Mouse (Mus musculus): ENCODE measurements around the gene Usp33.

Gene Usp33

DNA sequence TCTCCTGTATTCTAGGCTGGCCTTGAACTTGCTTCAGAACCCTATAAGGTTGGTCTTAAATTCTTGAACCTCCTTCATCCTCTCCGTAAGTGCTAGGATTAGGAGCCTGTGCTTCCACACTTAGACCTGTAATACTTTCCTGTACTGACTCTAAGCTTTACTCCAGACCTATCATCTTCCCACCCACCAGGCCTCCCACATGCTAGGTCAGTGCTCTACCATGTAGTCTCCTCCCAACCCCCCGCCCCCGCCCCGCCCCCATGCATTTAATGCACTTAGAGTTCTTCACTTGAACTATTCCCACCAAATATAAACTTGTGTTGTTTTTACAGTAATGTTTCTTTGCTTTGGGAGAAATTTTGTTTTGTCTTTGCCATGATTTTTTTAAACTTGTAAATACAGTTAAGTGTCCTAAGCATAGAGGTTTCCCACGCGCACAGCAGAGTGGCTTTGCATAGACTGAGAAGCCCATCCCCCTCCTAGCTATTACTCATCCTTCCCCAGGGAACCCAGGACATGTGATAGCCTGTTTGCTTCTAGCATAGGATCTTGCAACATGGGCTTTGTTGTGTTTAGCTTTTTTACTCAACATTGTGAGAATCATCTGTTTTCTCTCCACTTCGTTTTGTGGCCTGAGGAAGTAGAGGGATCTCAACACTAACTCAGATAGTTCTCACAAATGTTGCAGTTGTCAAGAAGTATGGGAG is 55.8 kb downstream of the Usp33 start:
- DNase-seq (ENCODE audit: low spot score): peak; percentile 83

GRCm38 (mm10) chr3:152402671-152403066 is 56.4 kb downstream of the Usp33 start:
- DNase-seq (ENCODE audit: low spot score): no peak

DNA sequence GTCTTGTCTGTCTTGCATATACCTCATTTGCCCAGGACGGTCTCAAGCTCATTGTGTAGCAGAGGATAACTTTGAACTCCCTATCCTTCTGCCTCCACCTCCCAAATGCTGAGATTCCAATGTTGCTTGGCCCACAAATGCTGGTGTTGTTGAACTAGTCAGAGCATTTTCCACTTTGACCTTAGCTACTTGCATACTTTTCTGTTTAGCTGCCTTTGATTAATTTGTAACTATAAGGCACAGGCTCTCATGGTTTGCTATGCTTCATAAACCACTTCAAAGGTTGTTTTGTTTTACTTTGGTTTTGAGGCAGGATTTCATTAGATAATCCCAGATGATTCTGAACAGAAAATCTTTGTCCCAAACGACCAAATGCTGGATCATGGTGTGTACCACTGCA is 57.5 kb downstream of the Usp33 start:
- no peak for DNase-seq (ENCODE audit: low spot score)

GRCm38 (mm10) chr3:152405420-152405819 is 59.1 kb downstream of the Usp33 start:
- DNase-seq (ENCODE audit: low spot score): no peak

DNA sequence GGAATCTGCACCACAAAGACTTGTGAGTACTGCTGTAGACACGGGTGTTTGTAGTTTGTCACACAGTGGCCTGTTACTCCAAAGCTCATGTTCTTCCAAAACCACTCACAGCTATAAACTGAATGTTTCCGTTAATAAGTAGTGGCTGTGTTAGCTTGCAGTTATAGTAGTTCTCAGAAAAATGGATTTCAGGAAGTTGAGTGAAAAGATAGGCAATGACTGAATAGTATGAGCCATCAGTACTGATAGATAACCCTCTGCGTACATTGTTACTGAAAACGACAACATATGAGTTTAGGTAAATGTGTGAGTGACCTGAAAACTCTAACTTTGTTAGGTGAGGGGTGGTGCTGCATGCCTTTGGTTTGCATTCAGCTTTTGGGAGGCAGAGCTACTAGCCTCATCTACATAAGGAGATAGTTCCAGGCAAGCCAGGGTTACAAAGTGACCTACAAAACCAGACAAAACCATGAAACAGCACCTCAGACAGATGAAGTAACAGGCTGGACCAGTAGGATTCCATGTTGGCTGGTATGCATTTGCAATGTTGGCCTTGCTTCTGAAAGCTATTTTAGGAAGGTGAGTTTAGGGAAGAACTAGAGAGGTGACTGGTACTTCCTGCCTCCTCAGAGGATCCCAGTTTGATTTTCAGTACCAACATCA is 59.8 kb downstream of the Usp33 start:
- no peak for DNase-seq (ENCODE audit: low spot score)

GRCm38 (mm10) chr3:152410980-152411551 is 64.8 kb downstream of the Usp33 start:
- no peak for DNase-seq (ENCODE audit: low spot score)

DNA sequence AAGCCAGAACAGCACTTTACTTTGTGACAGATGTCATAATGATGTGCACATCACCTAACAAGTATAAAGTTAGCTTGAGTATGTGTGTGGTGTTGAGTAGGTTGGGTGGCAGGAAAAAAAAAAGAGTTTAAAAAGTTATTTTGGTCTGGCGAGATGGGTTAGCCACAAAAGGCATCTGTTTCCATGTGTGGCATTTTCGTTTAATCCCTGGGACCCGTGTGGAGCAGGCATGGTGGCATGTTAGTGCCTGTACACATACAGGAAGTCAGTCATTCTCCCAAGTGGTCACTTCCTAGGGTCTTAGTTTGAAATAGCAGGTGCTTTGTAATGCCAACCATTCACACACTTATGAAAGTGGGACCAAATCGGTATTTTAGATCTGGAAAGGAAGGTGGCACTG is 66.1 kb downstream of the Usp33 start:
- no peak for DNase-seq (ENCODE audit: low spot score)

- DNase-seq (ENCODE audit: low spot score): no peak
Observed at GRCm38 (mm10) chr3:152428925-152429324, 82.6 kb downstream of the Usp33 start.

GRCm38 (mm10) chr3:152432677-152433076 is 86.4 kb downstream of the Usp33 start:
- DNase-seq (ENCODE audit: low spot score): no peak

GRCm38 (mm10) chr3:152435590-152435989 is 89.3 kb downstream of the Usp33 start:
- no peak for DNase-seq (ENCODE audit: low spot score)

- DNase-seq (ENCODE audit: low spot score): no peak
Observed at GRCm38 (mm10) chr3:152438068-152438467, 91.8 kb downstream of the Usp33 start.

GRCm38 (mm10) chr3:152442795-152443194 is 96.5 kb downstream of the Usp33 start:
- DNase-seq (ENCODE audit: low spot score): no peak

Measured in MN1 (cell line).